Mouse (Mus musculus) E14TG2a.4 (cell line): ENCODE measurements around the gene Hist1h2an.

Experiments
- CTCF ChIP-seq: conservative IDR thresholded peaks from 2 replicates; pipeline ENCODE4 v1.5.1; 2014; ENCODE audit warnings: low read length
- POU5F1 ChIP-seq: IDR thresholded peaks from 2 replicates; pipeline ENCODE4 v1.6.1; 2014; ENCODE audit warnings: low read length, borderline replicate concordance

DNA sequence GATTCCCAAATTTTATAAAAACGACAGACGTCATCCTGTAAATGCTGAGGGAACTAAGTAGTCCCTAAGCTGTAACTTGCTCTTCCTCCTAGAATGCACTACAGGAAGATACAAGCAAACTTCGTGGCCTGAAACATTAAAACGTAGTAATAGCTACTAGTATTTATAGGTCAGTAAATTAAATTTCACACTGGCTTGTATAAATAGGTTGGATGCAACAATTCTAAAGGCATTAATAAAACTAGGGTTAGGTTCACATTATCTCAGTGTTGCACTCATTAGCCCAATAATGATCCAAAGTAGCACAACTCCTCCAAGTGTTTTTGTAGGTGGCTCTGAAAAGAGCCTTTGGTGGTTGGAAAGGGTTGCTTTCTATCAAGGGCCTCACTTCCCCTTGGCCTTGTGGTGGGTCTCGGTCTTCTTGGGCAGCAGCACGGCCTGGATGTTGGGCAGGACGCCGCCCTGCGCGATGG lies 33.9 kb downstream of the Hist1h2an start:
- no peak for TF ChIP-seq CTCF
- no peak for TF ChIP-seq POU5F1
